Mouse (Mus musculus) CH12.LX (cell line): ENCODE measurements around the gene Krtap17-1.

Source experiments
- CTCF ChIP-seq, 2 experiments: IDR thresholded peaks in 1 of 2; conservative IDR thresholded peaks in 1 of 2; 2 replicates each; pipeline ENCODE4 v1.5.1; 2011 to 2012; ENCODE audit warnings: low read depth in 2 of 2, low read length in 2 of 2, improper control_type of control experiment in 1 of 2, inconsistent platforms in 1 of 2, mild to moderate bottlenecking in 1 of 2, moderate library complexity in 1 of 2
- JUND ChIP-seq: conservative IDR thresholded peaks from 2 replicates; pipeline ENCODE4 v1.6.1; 2011; ENCODE audit warnings: low read depth, low read length, improper control_type of control experiment
- SIN3A ChIP-seq: IDR thresholded peaks from 2 replicates; pipeline ENCODE4 v1.6.1; 2012; ENCODE audit warnings: low read length, improper control_type of control experiment, inconsistent platforms
- SMC3 ChIP-seq: IDR thresholded peaks from 2 replicates; pipeline ENCODE4 v1.6.1; 2011; ENCODE audit warnings: low read depth, low read length, improper control_type of control experiment

DNA sequence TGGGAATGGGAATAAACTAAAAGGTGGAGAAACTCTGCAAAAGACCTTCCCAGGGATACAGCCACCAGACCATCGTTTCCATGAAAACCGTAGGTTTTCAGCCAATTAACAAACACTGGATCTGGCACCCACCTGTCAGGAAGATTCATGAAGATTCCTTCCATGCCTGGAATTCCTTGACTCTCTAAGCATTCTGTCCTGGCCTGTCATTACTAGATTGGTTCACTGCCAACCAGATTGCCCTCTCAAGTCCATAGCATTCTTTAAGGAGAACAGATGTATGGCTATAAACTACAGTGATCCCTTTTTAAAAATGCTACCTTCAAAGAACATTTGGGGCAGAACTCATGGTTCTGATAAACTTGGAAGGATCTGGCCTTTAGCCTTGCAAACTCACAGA is 27.8 kb downstream of the Krtap17-1 start:
- TF ChIP-seq SIN3A: no peak
- TF ChIP-seq SMC3: no peak
- no peak for TF ChIP-seq CTCF (conservative IDR thresholded peaks at IDR 0.05 in 1 of 2, IDR thresholded peaks at IDR 0.05 in 1 of 2; ENCODE audit: low read depth in 2 of 2, low read length in 2 of 2)
- TF ChIP-seq JUND: no peak
